Mouse (Mus musculus) megakaryocyte, embryonic 14.5 days (primary cell): ENCODE data around the gene Tmem26.

Experiments used
- FLI1 ChIP-seq: IDR thresholded peaks from 2 replicates; pipeline ENCODE4 v1.6.1; 2012; ENCODE audit warnings: low read length, inconsistent platforms, mixed read lengths
- GATA1 ChIP-seq: IDR thresholded peaks from 3 replicates; pipeline ENCODE4 v1.6.1; 2012; ENCODE audit warnings: mixed read lengths, low read length, inconsistent platforms, borderline replicate concordance

GRCm38 (mm10) chr10:68681233-68681632 is 42.2 kb upstream of the Tmem26 start:
- TF ChIP-seq GATA1: no peak
- TF ChIP-seq FLI1: no peak
